ENCODE assay signal across 17 mouse cellular contexts in the genomic region with DNA sequence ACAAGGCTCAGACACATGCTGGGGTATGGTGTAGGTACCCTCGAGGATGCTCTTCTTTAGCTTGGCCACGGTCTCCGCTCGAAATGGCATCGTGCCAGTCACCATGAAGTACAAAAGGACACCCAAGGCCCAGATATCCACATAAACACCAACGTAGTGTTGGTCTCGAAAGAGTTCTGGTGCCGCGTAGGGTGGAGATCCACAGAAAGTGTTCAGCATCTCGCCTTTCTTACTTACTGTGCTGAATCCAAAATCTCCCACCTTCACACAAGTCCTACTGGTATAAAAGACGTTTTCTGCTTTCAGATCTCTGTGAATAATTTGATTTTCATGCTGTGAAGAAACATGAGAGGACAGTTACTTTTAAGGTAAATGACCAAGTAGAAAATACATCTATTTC.
"Had no signal": no experiment of that assay in that cellular context is flagged by ENCODE, and none has a peak within 500 bp of the region (broad histone marks: within the 10 kb centered on the region; RNA-seq: fewer than 3 reads in every experiment).

No protein-coding gene starts in this region.

- H3K9me3 ChIP-seq: intestine, embryonic 15.5 days; kidney, embryonic 15.5 days; lung, embryonic 15.5 days; neural tube, embryonic 12.5 days; neural tube, embryonic 15.5 days; stomach, embryonic 15.5 days had no signal

- ATAC-seq: intestine, embryonic 15.5 days had no signal

- DNase-seq: kidney, adult 11 months; kidney, adult 8-10 months; kidney, postnatal 10 days; kidney, postnatal 36 days; lung, adult 18-20 months; lung, postnatal 10 days; midbrain, embryonic 14.5 days; right cerebral cortex, postnatal 4 days; thymus, postnatal 25 days had no signal

- H3K4me1 ChIP-seq: intestine, embryonic 15.5 days; kidney, embryonic 15.5 days; lung, embryonic 15.5 days; neural tube, embryonic 12.5 days; neural tube, embryonic 15.5 days; stomach, embryonic 15.5 days had no signal

- H3K9ac ChIP-seq: intestine, embryonic 15.5 days; kidney, embryonic 15.5 days; liver, embryonic 14.5 days; lung, embryonic 15.5 days; neural tube, embryonic 12.5 days; neural tube, embryonic 15.5 days; stomach, embryonic 15.5 days had no signal

- H3K4me2 ChIP-seq: intestine, embryonic 15.5 days; kidney, embryonic 15.5 days; lung, embryonic 15.5 days; midbrain, embryonic 11.5 days; neural tube, embryonic 12.5 days; neural tube, embryonic 15.5 days; stomach, embryonic 15.5 days had no signal

- H3K4me3 ChIP-seq: intestine, embryonic 15.5 days; kidney, embryonic 15.5 days; lung, embryonic 15.5 days; neural tube, embryonic 12.5 days; neural tube, embryonic 15.5 days; stomach, embryonic 15.5 days had no signal

- H3K27me3 ChIP-seq: intestine, embryonic 15.5 days; kidney, embryonic 15.5 days; lung, embryonic 15.5 days; neural tube, embryonic 12.5 days; neural tube, embryonic 15.5 days; stomach, embryonic 15.5 days had no signal

- H3K27ac ChIP-seq: intestine, embryonic 15.5 days; kidney, embryonic 15.5 days; liver, embryonic 14.5 days; lung, embryonic 15.5 days; neural tube, embryonic 12.5 days; neural tube, embryonic 15.5 days; stomach, embryonic 15.5 days had no signal
